Mouse (Mus musculus) MEL (cell line): ENCODE measurements at regions not wholly inside any gene's neighbourhood (a gene's known extent, or its start where the extent isn't known, plus 50 kb on each side); places are given as distances from the start of the nearest gene placed in this dataset.

Source experiments
- MYB ChIP-seq: IDR thresholded peaks from 2 replicates; pipeline ENCODE4 v1.6.1; 2011; ENCODE audit warnings: mild to moderate bottlenecking, low read depth, low read length, improper control_type of control experiment
- SIN3A ChIP-seq: IDR thresholded peaks from 2 replicates; pipeline ENCODE4 v1.6.1; 2012; ENCODE audit warnings: low read length, improper control_type of control experiment, inconsistent platforms

DNA sequence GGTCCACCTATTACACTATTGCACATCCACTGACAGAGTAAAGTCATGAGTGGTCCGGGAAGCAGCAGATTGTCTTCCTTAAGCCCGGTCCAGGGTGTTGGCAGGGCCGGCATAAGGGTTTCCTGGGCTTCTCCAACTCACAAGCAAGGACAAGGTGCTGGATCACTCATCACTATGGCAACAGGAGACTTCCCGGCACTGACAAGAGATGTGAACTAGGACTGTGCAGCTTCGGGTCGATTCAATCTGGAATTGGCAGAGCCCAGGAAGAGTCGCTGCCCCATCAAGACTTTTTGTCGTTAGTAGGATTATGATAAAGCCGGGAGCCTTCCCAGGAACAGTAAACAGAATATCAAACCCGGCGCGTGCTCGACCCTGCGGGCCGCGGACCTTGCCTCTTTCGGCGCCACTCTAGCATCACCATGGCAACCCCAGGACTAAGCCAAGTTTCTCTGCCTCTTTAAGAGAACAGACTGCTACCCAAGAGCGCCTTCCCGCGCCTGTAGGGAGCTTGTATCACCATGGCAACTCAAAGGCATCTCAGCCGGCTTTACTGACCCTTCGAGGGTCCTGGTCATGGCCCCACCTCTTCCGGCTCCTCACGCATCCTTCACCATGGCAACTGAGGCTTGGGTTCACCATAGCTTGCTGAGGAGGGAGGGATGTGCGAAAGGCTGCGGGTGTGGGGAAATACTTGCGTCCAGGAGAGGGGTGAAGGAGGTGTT, 103.3 kb upstream of the Tgm3 start:
- no peak for TF ChIP-seq MYB
- TF ChIP-seq SIN3A: no peak
